Mouse (Mus musculus) erythroblast, embryonic 14.5 days (primary cell): ENCODE data around the gene Mettl23. TPM values are rescaled to one million over a fixed set of nuclear protein-coding genes. Genes with fewer than 3 reads are reported as not detected.

Source experiments
- H3K27me3 ChIP-seq: 2 replicates; pipeline ENCODE4 v1.6.1; 2012; ENCODE audit warnings: inconsistent platforms; ENCODE audit not compliant: control insufficient read depth
- H3K36me3 ChIP-seq: 2 replicates; pipeline ENCODE4 v1.6.1; 2012; ENCODE audit warnings: mild to moderate bottlenecking, inconsistent platforms; ENCODE audit not compliant: control insufficient read depth
- H3K4me1 ChIP-seq: 2 replicates; pipeline ENCODE4 v1.6.1; 2012; ENCODE audit warnings: inconsistent platforms; ENCODE audit not compliant: control insufficient read depth
- H3K4me3 ChIP-seq: replicated peaks from 2 replicates; pipeline ENCODE3; 2012; ENCODE audit warnings: moderate library complexity, mild to moderate bottlenecking, inconsistent platforms
- H3K9me3 ChIP-seq: 2 replicates; pipeline ENCODE4 v1.6.1; 2012; ENCODE audit warnings: low read length, inconsistent platforms, mixed read lengths; ENCODE audit not compliant: control insufficient read depth
- GATA1 ChIP-seq: IDR thresholded peaks from 2 replicates; pipeline ENCODE4 v1.6.1; 2012; ENCODE audit warnings: low read length, inconsistent platforms, mixed read lengths
- TAL1 ChIP-seq: IDR thresholded peaks from 3 replicates; pipeline ENCODE4 v1.6.1; 2012; ENCODE audit warnings: low read length, inconsistent platforms, mixed read lengths
- polyA plus RNA-seq: library from polyadenylated mRNA; stranded (reverse); fragments of >175 nt; gene quantifications from 2 replicates; pipeline ENCODE4 v1.2.3, GENCODE M21; 2012

Mettl23 gene
- polyA plus RNA-seq, result 3.4 and 3.5 TPM in 2 replicates

DNA sequence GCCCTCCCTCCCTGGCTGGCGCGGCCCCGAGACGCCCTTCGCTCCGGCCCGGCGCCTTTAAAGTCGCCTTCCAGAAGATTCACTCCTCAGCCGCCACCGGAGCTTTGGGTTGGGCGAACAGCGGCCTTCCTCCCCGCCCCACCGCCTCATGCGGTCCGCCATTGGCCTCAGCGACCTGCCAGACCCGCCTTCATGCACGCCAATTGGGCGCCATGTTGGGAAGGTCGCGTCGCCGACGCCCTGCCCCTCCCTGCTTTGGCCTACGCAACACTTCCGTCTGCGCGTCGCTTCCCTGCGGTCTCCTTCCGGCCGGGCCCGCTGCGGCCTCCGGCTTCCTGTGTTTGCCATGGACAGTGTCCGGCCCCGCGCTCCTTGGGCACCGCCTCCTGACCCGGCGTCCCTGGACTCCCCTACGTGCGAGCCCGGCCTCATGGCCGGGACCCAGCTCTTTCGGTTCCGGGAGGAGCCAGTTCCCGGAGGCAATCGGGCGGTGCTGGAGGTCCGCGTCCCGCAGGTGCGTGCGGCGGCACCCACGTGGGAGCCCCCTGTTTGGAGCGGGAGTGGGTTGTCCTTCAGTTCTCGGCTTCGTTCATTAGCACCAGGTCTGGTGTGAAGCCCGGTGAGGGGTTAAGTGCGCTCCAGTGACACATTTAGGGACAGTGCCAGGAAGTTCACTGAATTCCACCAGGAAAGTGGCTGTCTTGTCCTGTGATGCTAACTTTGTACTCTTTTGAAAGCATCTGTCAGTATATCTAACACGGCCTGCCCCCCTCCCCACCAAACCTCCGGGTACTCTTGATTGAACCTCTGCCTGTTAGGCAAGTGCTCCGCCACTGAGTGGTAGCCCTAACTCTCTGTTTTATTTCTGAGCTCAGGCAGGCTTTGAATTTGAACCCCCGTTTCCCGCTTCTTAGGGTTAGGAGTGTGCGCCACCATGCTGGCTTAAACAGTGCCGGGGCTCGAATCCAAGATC, at the start of gene Mettl23, which contains the start of gene Jmjd6:
Gene Mettl23, plus strand, starts transcription at position 18 of the 973 bp plus-strand sequence.
Gene Jmjd6, minus strand, starts transcription at position 189 of the 973 bp plus-strand sequence.
- no peak for TF ChIP-seq GATA1
- no peak for TF ChIP-seq TAL1

DNA sequence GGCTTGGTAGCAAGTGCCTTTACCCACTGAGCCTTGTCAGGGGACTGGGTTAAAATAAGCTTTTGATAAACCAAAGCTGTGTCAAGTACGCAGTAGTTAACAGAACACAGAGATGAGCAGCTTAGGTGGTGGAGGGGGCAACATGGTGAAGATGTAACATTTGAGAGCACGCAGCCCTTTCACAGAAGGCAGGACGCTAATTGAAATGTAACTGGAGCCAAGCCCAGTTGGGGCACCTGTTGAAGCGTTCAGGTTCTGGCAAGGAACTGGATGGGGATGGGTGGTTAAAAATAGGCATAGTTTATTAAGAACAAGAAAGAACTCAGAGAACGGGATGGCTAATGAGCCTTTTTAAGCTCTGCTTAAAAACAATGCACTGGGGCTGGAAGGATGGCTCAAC, 43.7 kb upstream of the Mettl23 start:
- no peak for TF ChIP-seq GATA1
- no peak for TF ChIP-seq TAL1
- no peaks in the 10 kb centered on the region; the same call in 1 of the 2 replicates for H3K27me3 ChIP-seq
- peaks cover 3% of the 10 kb centered on the region for H3K4me1 ChIP-seq
- no peaks in the 10 kb centered on the region for H3K36me3 ChIP-seq
- H3K9me3 ChIP-seq, result no peaks in the 10 kb centered on the region
- no peak overlapping the region for H3K4me3 ChIP-seq

More for the DNA sequence above, at the start of gene Mettl23, which contains the start of gene Jmjd6:
- peaks cover 73% of the 10 kb centered on the region for H3K4me1 ChIP-seq
- no peaks in the 10 kb centered on the region for H3K27me3 ChIP-seq
- no peaks in the 10 kb centered on the region for H3K9me3 ChIP-seq
- peaks cover 63% of the 10 kb centered on the region for H3K36me3 ChIP-seq
- H3K4me3 ChIP-seq, result peak within 1 kb of the TSS; percentile 84

DNA sequence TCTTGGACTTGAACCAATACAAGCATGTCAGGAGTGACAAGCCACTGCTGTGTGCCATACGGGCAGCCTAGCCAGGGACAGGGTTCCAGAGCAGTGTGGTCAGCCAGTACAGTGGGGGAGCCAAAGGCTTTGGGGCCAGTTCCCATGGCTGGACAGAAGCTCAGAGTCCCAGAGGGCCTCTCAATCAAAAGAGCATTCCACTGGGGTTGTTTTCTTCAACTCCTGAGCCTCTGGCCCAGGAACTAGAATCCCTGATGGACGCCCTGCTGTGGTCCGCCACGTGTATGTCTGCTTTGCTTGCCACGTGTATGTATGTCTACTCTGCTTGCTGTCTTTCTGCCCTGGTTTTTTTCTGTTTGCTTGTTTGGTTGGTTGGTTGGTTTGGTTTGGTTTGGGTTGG, 42.0 kb upstream of the Mettl23 start:
- no peaks in the 10 kb centered on the region for H3K36me3 ChIP-seq
- H3K9me3 ChIP-seq, result no peaks in the 10 kb centered on the region
- TF ChIP-seq TAL1, result no peak
- TF ChIP-seq GATA1, result no peak
- no peaks in the 10 kb centered on the region; the same call in 1 of the 2 replicates for H3K27me3 ChIP-seq
- H3K4me3 ChIP-seq, result no peak overlapping the region
- H3K4me1 ChIP-seq, result peaks cover 3% of the 10 kb centered on the region

DNA sequence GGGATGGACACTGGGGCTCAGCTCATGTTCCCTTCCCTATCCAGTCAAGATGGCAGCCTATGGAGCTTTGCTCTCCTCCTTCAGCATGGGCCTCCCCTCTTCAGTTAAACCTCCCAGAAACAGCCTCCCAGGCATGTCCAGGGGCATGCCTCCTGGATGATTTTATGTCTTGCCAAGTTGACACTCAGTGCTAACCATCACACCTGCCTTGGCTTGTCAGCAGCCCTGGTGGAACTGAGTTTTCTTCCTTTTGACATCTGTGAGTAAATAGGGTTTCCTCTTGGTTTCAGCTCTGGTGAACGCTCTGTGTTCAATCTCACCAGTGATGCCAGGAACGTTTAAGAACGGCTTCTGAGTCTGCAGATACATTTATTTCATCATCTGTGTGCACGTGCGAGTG, 40.4 kb upstream of the Mettl23 start:
- no peak for TF ChIP-seq GATA1
- Histone ChIP-seq H3K36me3 (no peaks in the 10 kb centered on the region), H3K9me3 (no peaks in the 10 kb centered on the region), H3K27me3 (no peaks in the 10 kb centered on the region), H3K4me3 (no peak overlapping the region), H3K4me1 (peaks cover 1% of the 10 kb centered on the region)

DNA sequence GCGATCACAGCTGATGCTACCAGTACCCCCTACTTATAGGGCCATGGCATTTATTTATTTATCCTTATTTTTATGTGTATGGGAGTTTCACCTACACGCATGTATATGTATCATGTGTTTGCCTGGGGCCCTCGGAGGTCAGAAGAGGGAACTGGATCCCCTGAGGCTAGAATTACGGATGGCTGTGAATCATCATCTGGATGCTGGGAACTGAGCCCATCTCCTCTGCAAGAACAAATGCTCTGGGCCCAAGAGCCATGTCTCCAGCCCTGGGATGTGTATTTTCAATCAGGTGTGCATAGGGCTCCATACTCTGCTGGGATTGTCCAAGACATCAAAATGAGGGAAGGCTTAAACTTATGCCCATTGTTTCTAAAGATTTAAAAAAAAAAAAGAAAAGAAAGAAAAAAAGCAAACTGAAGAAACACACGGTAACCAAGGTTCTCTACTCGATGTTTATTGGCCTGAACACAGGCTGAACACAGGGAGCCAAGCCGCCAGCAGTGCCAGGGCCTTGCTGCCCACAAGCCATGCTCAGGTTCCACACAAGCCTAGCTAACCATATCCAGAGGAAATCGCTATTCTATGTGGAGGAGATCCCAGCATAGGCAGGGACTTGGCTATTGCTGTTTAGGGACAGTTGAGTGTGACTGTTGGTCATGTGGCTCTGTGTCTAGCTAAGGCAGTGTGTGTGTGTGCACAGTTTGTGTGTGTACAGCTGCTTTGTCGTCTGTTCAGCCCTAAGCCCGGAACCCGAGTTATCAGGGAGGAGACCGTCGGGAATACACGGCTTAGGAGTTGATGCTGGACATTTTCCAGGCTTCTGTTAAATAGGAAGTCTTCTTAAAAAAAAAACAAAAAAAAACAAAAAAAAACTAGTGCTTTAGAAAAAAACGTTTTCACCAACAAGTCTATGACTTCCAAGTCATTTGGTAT, 36.7 kb upstream of the Mettl23 start:
- H3K4me1 ChIP-seq, result peaks cover 5% of the 10 kb centered on the region
- no peak overlapping the region for H3K4me3 ChIP-seq
- H3K9me3 ChIP-seq, result no peaks in the 10 kb centered on the region
- H3K36me3 ChIP-seq, result no peaks in the 10 kb centered on the region
- peaks cover 8% of the 10 kb centered on the region for H3K27me3 ChIP-seq
- TF ChIP-seq TAL1 (no peak), GATA1 (no peak)

DNA sequence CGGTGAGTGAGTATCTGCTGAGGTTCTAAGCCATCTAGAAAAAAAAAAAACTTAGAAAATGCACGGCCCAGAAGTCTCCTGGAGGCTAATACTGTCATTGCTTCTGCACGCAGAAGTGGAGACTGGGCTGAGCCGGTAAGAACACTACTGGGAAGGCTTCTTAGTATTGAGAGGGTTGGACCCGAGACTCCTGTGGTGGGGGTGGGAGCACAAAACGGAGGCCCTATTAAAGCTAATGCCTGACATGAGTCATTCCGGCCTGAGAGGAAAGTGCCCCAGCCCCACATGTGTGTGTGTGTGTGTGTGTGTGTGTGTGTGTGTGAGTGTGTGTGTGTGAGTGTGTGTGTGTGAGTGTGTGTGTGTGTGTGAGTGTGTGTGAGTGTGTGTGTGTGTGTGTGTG, 36.0 kb upstream of the Mettl23 start:
- Histone ChIP-seq H3K4me3 (no peak overlapping the region), H3K36me3 (no peaks in the 10 kb centered on the region), H3K4me1 (peaks cover 6% of the 10 kb centered on the region), H3K9me3 (no peaks in the 10 kb centered on the region), H3K27me3 (peaks cover 8% of the 10 kb centered on the region)
- TF ChIP-seq GATA1 (no peak), TAL1 (no peak)

DNA sequence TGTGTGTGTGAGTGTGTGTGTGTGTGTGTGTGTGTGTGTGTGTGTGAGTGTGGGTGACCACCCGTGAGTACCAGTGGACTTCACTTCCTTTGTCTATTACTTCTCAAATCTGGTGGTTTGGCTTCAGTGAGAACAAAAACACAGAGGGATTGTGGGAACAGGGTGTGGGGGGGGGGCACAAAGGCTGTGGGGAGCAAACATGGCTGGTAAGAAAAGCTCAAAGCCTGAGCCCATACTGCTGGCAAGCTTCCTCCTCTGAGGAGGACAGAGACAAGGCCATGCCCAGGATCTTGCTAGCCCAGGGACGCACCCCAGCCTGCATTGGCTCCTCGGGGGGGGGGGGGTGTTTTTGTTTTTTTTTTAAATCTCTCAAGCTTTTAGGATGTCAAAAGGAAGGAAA, 35.6 kb upstream of the Mettl23 start:
- Histone ChIP-seq H3K9me3 (no peaks in the 10 kb centered on the region), H3K27me3 (peaks cover 8% of the 10 kb centered on the region), H3K4me3 (no peak overlapping the region), H3K36me3 (no peaks in the 10 kb centered on the region), H3K4me1 (peaks cover 6% of the 10 kb centered on the region)
- TF ChIP-seq TAL1 (no peak), GATA1 (no peak)

DNA sequence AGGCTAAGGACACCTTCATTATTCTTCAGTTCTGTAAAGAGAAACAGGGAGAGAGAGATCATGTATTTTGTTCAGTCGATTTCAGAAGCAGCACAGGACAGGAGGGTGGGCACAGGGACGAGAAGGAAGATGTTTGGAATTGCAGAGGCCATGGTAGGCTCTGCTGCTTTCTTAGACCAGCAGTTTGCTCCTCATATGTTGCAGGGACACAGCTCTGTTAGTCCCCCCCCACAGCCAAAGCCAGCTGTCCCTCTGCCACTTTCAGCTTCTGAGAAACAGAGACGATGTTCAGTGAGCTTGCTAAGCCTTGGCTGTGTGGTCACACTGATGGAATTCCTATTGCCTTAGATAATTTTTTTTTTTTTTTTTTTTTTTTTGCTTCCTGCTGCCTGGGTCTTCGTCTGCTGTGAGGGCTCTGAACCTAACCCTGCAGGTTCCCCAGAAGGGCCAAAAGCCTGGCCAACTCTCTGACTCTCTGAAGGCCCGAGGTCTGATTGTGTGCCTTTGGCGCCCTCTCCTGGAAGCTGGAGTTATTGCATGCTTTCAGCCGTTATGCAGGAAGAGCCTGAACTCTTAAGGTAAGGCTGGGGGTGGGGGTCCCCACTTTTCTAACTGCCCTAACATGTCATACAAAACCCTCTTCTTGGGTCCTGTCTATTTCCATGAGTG, 35.0 kb upstream of the Mettl23 start:
- Histone ChIP-seq H3K4me3 (no peak overlapping the region), H3K27me3 (peaks cover 8% of the 10 kb centered on the region), H3K9me3 (no peaks in the 10 kb centered on the region), H3K4me1 (peaks cover 6% of the 10 kb centered on the region), H3K36me3 (no peaks in the 10 kb centered on the region)
- no peak for TF ChIP-seq TAL1
- no peak for TF ChIP-seq GATA1
